Mouse (Mus musculus): ENCODE data around the gene Tekt4. TPM values are rescaled to one million over a fixed set of nuclear protein-coding genes. Genes with fewer than 3 reads are reported as not detected.

The Tekt4 gene
- polyA plus RNA-seq, 1 experiment from 2014 or later, result not detected

DNA sequence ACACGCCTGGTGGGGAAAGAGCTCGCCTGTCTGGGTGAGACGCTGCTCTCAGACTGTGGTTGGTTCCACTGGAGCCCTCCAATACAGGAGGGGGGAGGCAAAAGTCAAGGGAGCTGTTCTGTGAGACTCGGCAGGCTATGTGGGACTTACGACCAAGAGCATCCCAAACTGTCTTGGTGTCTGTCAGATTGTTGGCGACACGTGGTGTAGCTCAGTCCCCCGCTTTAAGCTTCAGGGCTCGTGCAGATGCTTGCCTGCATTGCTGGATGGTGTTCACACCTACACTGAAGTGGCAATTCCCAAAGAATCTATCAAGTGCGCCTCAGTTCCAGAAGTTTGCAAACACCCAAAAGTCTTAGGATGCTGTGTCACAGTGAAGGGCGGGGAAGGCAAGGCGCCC is 6.5 kb upstream of the Tekt4 start:
- no peak for ATAC-seq (ENCODE audit: low FRiP score, low TSS enrichment)
- no peaks in the 10 kb centered on the region for H3K9me3 ChIP-seq (ENCODE audit: low read length)
- WGBS, result 75% methylated on average over 12 of the region's 12 CpGs
- no peak overlapping the region for H3K9ac ChIP-seq (replicated peaks; ENCODE audit: low read length)
- 0 out of 2 replicates have a peak, but pooled peaks cover 4% of the 10 kb centered on the region for H3K4me1 ChIP-seq (ENCODE audit: insufficient read depth, low read length)
- no peak overlapping the region for H3K4me2 ChIP-seq (replicated peaks; ENCODE audit: low read depth, low read length)
- H3K36me3 ChIP-seq (ENCODE audit: insufficient read depth, low read length), result no peaks in the 10 kb centered on the region
- no peak overlapping the region for H3K27ac ChIP-seq (ENCODE audit: low read length)
- H3K27me3 ChIP-seq (ENCODE audit: insufficient read depth, low read length), result no peaks in the 10 kb centered on the region
- no peak overlapping the region for H3K4me3 ChIP-seq (ENCODE audit: low read length)

DNA sequence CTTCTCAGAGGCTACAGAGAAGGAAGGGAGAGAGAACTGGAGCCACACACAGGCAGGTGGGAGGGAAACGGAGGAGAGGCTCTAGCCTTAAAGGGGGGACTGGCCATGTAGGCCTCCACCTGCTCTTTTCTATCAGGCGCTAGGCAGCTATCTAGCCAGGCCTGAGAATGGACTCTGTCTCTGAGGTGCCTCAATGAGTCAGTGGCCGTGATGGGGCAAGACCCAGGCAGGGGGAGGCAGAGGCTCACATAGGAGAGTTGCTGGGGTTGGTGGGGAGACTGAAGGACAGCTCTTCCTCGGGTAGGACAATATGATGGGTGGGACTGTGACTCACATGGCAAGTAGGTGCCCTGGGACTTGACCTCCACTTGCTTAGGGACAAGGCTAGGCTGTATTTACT is 4.1 kb upstream of the Tekt4 start:
- Histone ChIP-seq H3K27ac (ENCODE audit: low read length) (no peak overlapping the region), H3K4me2 (replicated peaks; ENCODE audit: low read depth, low read length) (no peak overlapping the region), H3K4me3 (ENCODE audit: low read length) (no peak overlapping the region), H3K9ac (replicated peaks; ENCODE audit: low read length) (no peak overlapping the region), H3K27me3 (ENCODE audit: insufficient read depth, low read length) (no peaks in the 10 kb centered on the region), H3K36me3 (ENCODE audit: insufficient read depth, low read length) (no peaks in the 10 kb centered on the region), H3K4me1 (ENCODE audit: insufficient read depth, low read length) (0 out of 2 replicates have a peak, but pooled peaks cover 4% of the 10 kb centered on the region), H3K9me3 (ENCODE audit: low read length) (no peaks in the 10 kb centered on the region)
- 58% methylated on average over 4 of the region's 4 CpGs for WGBS
- no peak for ATAC-seq (ENCODE audit: low FRiP score, low TSS enrichment)

- Histone ChIP-seq H3K4me2 (replicated peaks; ENCODE audit: low read depth, low read length) (no peak overlapping the region), H3K4me3 (ENCODE audit: low read length) (no peak overlapping the region), H3K9ac (replicated peaks; ENCODE audit: low read length) (no peak overlapping the region), H3K4me1 (ENCODE audit: insufficient read depth, low read length) (0 out of 2 replicates have a peak, but pooled peaks cover 4% of the 10 kb centered on the region), H3K27me3 (ENCODE audit: insufficient read depth, low read length) (no peaks in the 10 kb centered on the region), H3K27ac (ENCODE audit: low read length) (no peak overlapping the region), H3K36me3 (ENCODE audit: insufficient read depth, low read length) (no peaks in the 10 kb centered on the region), H3K9me3 (ENCODE audit: low read length) (no peaks in the 10 kb centered on the region)
- ATAC-seq (ENCODE audit: low FRiP score, low TSS enrichment), result no peak
- WGBS, result 80% methylated on average over 5 of the region's 5 CpGs
These were observed 2.0 kb upstream of the Tekt4 start for GRCm38 (mm10) chr17:25452246-25452965.

DNA sequence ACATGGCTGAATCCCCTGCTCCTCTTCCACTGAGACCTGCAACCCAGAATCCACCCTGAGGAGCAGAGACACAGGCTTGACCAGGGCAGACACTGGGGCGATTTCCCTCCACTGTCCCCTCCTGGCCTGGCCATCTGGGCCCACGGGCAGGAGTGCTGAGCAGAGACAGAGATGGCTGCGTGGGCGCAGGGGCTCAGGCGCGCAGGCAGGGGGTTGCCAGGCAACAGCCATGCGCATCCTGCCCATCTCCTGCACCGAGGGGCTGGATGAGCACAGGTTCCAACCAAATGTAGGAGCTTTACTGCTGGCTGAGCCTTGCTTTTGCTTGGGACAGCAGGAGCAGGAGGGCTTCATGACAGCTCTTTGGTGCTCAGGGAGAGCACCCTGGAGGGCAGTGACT is 2.1 kb downstream of the Tekt4 start:
- Histone ChIP-seq H3K9me3 (ENCODE audit: low read length) (no peaks in the 10 kb centered on the region), H3K4me2 (replicated peaks; ENCODE audit: low read depth, low read length) (no peak overlapping the region), H3K36me3 (ENCODE audit: insufficient read depth, low read length) (no peaks in the 10 kb centered on the region), H3K4me3 (ENCODE audit: low read length) (no peak overlapping the region), H3K27ac (ENCODE audit: low read length) (no peak overlapping the region), H3K9ac (replicated peaks; ENCODE audit: low read length) (no peak overlapping the region), H3K27me3 (ENCODE audit: insufficient read depth, low read length) (no peaks in the 10 kb centered on the region), H3K4me1 (ENCODE audit: insufficient read depth, low read length) (no peaks in the 10 kb centered on the region)
- 42% methylated on average over 8 of the region's 8 CpGs for WGBS
- no peak for ATAC-seq (ENCODE audit: low FRiP score, low TSS enrichment)

DNA sequence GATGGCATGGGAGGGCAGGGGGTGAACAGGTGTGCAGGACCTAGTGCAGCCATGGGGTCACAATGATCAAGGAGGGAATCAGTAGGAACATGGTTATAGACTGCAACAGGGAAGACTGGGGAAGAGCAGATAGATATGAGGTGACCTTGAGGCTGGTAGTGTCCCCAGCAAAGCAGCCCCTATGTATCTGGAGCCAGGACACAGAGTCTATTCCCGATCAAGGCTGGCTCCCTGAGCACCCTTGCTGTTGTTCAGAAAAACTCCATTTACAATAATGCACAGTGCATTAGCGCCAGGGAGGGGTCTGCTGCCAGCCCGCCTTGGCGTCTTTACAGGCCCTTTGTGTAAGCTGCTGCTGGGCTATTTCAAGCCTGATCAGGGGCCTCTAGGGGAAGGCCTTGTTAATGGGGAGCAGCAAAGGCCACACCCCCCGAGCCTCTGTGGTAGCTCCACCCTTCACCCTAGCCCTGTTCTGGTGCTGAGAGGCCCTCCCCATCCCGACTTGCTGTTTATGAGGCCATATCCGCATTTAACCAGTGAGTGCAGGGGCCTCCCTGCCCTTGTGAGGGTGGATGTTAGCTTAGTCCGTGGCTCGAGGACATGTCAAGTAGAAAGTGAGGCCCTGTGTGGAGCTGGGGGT is 7.9 kb downstream of the Tekt4 start:
- peak; percentile 82 for ATAC-seq (ENCODE audit: low FRiP score, low TSS enrichment)
- Histone ChIP-seq H3K9me3 (ENCODE audit: low read length) (no peaks in the 10 kb centered on the region), H3K9ac (replicated peaks; ENCODE audit: low read length) (no peak overlapping the region), H3K27ac (ENCODE audit: low read length) (peak overlapping the region; percentile 50; the same call in 1 of the 2 replicates), H3K27me3 (ENCODE audit: insufficient read depth, low read length) (no peaks in the 10 kb centered on the region), H3K36me3 (ENCODE audit: insufficient read depth, low read length) (no peaks in the 10 kb centered on the region), H3K4me2 (replicated peaks; ENCODE audit: low read depth, low read length) (no peak overlapping the region), H3K4me1 (ENCODE audit: insufficient read depth, low read length) (peaks cover 5% of the 10 kb centered on the region; the same call in 1 of the 2 replicates), H3K4me3 (ENCODE audit: low read length) (no peak overlapping the region)
- 11% methylated on average over 9 of the region's 9 CpGs for WGBS

GRCm38 (mm10) chr17:25463326-25463945 is 9.0 kb downstream of the Tekt4 start:
- peaks cover 5% of the 10 kb centered on the region; the same call in 1 of the 2 replicates for H3K4me1 ChIP-seq (ENCODE audit: insufficient read depth, low read length)
- 52% methylated on average over 4 of the region's 4 CpGs for WGBS
- H3K4me2 ChIP-seq (replicated peaks; ENCODE audit: low read depth, low read length), result no peak overlapping the region
- H3K9ac ChIP-seq (replicated peaks; ENCODE audit: low read length), result no peak overlapping the region
- H3K27me3 ChIP-seq (ENCODE audit: insufficient read depth, low read length), result no peaks in the 10 kb centered on the region
- peak overlapping the region; percentile 50 for H3K27ac ChIP-seq (ENCODE audit: low read length)
- H3K36me3 ChIP-seq (ENCODE audit: insufficient read depth, low read length), result no peaks in the 10 kb centered on the region
- ATAC-seq (ENCODE audit: low FRiP score, low TSS enrichment), result no peak
- no peak overlapping the region for H3K4me3 ChIP-seq (ENCODE audit: low read length)
- H3K9me3 ChIP-seq (ENCODE audit: low read length), result no peaks in the 10 kb centered on the region

DNA sequence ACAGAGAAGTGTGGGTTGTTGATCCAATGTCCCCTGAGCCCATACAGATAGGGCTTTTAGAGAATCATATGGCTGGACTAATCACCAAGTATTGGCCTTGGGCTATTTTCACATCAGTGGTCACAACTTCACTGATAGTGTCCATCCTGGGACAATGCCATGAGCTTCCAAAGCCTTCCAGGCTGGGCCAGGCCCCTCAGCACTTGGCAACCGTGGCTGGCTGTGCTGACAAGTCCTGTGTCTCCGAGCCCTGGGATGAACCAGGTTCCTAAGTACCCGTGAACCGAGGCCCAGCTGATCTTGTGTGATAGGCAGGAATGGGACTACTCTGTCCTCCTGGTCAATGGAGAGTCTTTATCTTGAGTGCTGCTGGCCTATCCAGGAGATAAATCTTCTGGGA is 9.7 kb downstream of the Tekt4 start:
- WGBS, result 86% methylated on average over 4 of the region's 4 CpGs

DNA sequence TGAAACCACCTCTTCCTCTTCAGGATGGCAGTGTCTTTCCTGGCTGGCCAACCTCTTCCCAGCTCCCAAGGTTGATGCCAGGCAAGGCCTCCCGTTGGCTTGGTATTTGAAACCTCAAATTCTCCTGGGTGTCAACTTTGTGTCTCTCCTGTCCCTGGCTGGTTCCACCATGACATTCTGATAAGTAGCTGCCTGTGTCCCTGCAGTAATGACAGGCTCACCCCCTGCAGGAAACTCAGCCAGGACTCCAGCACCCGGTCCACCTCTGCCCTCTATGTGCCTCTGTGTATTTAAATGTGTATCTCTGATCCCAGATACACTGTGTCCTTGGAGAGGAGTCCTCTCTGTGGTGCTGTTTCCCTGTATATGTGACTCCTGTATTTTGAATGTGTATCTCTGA is 11.8 kb downstream of the Tekt4 start:
- H3K9me3 ChIP-seq (ENCODE audit: low read length), result no peaks in the 10 kb centered on the region
- no peak overlapping the region for H3K27ac ChIP-seq (ENCODE audit: low read length)
- ATAC-seq (ENCODE audit: low FRiP score, low TSS enrichment), result no peak
- 91% methylated on average over 2 of the region's 2 CpGs for WGBS
- H3K4me1 ChIP-seq (ENCODE audit: insufficient read depth, low read length), result peaks cover 6% of the 10 kb centered on the region; the same call in 1 of the 2 replicates
- no peaks in the 10 kb centered on the region for H3K36me3 ChIP-seq (ENCODE audit: insufficient read depth, low read length)
- no peak overlapping the region for H3K4me3 ChIP-seq (ENCODE audit: low read length)
- no peak overlapping the region for H3K9ac ChIP-seq (replicated peaks; ENCODE audit: low read length)
- H3K4me2 ChIP-seq (replicated peaks; ENCODE audit: low read depth, low read length), result no peak overlapping the region
- H3K27me3 ChIP-seq (ENCODE audit: insufficient read depth, low read length), result no peaks in the 10 kb centered on the region

More for the DNA sequence above, 9.7 kb downstream of the Tekt4 start:
- Histone ChIP-seq H3K4me2 (replicated peaks; ENCODE audit: low read depth, low read length) (no peak overlapping the region), H3K36me3 (ENCODE audit: insufficient read depth, low read length) (no peaks in the 10 kb centered on the region), H3K9ac (replicated peaks; ENCODE audit: low read length) (no peak overlapping the region), H3K4me3 (ENCODE audit: low read length) (no peak overlapping the region), H3K9me3 (ENCODE audit: low read length) (no peaks in the 10 kb centered on the region), H3K4me1 (ENCODE audit: insufficient read depth, low read length) (peaks cover 5% of the 10 kb centered on the region; the same call in 1 of the 2 replicates), H3K27me3 (ENCODE audit: insufficient read depth, low read length) (no peaks in the 10 kb centered on the region), H3K27ac (ENCODE audit: low read length) (no peak overlapping the region)
- ATAC-seq (ENCODE audit: low FRiP score, low TSS enrichment), result no peak

DNA sequence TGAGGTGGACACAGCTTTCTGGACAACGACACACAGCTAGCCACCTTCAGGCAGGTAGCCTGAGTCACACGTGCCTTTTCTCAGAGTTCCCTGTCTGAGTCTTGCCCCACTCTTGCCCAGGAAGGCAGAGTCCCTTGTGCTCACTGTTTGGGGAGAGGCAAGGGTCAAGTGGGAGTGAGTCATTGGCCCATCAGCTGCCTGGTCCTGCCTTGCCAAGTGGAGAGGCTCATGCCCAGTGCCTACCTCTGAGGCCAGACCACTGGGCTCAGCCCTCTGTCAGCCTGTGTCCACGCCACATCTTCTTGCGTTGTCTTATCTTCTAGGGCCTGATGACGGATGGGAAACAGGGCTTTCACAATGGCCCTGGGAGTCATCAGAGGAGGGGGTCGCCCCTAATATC is 13.4 kb downstream of the Tekt4 start:
- no peak for ATAC-seq (ENCODE audit: low FRiP score, low TSS enrichment)
- H3K9me3 ChIP-seq (ENCODE audit: low read length), result no peaks in the 10 kb centered on the region
- H3K27me3 ChIP-seq (ENCODE audit: insufficient read depth, low read length), result peaks cover 4% of the 10 kb centered on the region; the same call in 1 of the 2 replicates
- H3K36me3 ChIP-seq (ENCODE audit: insufficient read depth, low read length), result no peaks in the 10 kb centered on the region
- WGBS, result 68% methylated on average over 6 of the region's 6 CpGs
- no peak overlapping the region for H3K27ac ChIP-seq (ENCODE audit: low read length)
- H3K9ac ChIP-seq (replicated peaks; ENCODE audit: low read length), result no peak overlapping the region
- H3K4me3 ChIP-seq (ENCODE audit: low read length), result no peak overlapping the region
- H3K4me2 ChIP-seq (replicated peaks; ENCODE audit: low read depth, low read length), result no peak overlapping the region
- H3K4me1 ChIP-seq (ENCODE audit: insufficient read depth, low read length), result 0 out of 2 replicates have a peak, but pooled peaks cover 4% of the 10 kb centered on the region

Measured in kidney, embryonic 16.5 days (tissue).